Mouse (Mus musculus) stomach, postnatal 0 days (tissue): ENCODE data around the gene Calml4. TPM values are rescaled to one million over a fixed set of nuclear protein-coding genes. Genes with fewer than 3 reads are reported as not detected.

Experiments used
- ATAC-seq: fragments of 200-750 bp; cut with Nextera tagmentation; 2 replicates; pipeline ENCODE4 v1.8.0; 2017; ENCODE audit not compliant: low FRiP score, low TSS enrichment
- DNase-seq: peaks from one replicate; pipeline ENCODE4 v3.0.0-alpha.2; 2016; ENCODE audit warnings: low spot score
- H3K27ac ChIP-seq: fragments of 300-500 bp; sonication (generic); replicated peaks from 2 replicates; pipeline ENCODE4 v1.5.1; 2014; ENCODE audit warnings: mild to moderate bottlenecking, control low read depth
- H3K27me3 ChIP-seq: fragments of 300-500 bp; sonication (generic); 2 replicates; pipeline ENCODE4 v1.6.1; 2014; ENCODE audit warnings: low read length; ENCODE audit not compliant: control insufficient read depth, insufficient read depth
- H3K36me3 ChIP-seq: fragments of 300-500 bp; sonication (generic); 2 replicates; pipeline ENCODE4 v1.6.1; 2014; ENCODE audit warnings: low read length, mixed read lengths; ENCODE audit not compliant: control insufficient read depth, insufficient read depth
- H3K4me1 ChIP-seq: fragments of 300-500 bp; sonication (generic); replicated peaks from 2 replicates; pipeline ENCODE4 v1.6.1; 2014; ENCODE audit warnings: antibody characterized with exemption; ENCODE audit not compliant: control insufficient read depth, insufficient read depth
- H3K4me2 ChIP-seq: fragments of 300-500 bp; sonication (generic); replicated peaks from 2 replicates; pipeline ENCODE4 v1.6.1; 2014; ENCODE audit warnings: low read depth, mild to moderate bottlenecking, control low read depth, moderate library complexity
- H3K4me3 ChIP-seq: fragments of 300-500 bp; sonication (generic); 2 replicates; pipeline ENCODE4 v1.5.1; 2014; ENCODE audit warnings: low read depth, low read length, control low read depth
- H3K9ac ChIP-seq: fragments of 300-500 bp; sonication (generic); 2 replicates; pipeline ENCODE4 v1.6.1; 2014; ENCODE audit warnings: mild to moderate bottlenecking, low read length, control low read depth, mixed read lengths
- H3K9me3 ChIP-seq: fragments of 300-500 bp; sonication (generic); 2 replicates; pipeline ENCODE4 v1.6.1; 2016; ENCODE audit warnings: low read length; ENCODE audit not compliant: control insufficient read depth
- CTCF ChIP-seq: IDR thresholded peaks from 2 replicates; pipeline ENCODE4 v1.5.1; 2016; ENCODE audit warnings: antibody characterized with exemption, low read depth, mild to moderate bottlenecking, moderate library complexity
- EP300 ChIP-seq: optimal IDR thresholded peaks from 2 replicates; pipeline ENCODE3; 2016; ENCODE audit warnings: antibody characterized with exemption
- whole genome bisulfite sequencing: fragments of 180-500 bp; shearing (Covaris S2); extraction: QIAGEN DNeasy Blood & Tissue Kit; methylation state at CpG from one replicate; pipeline ENCODE4 v1.1.7; 2014; 5-methylcytosine and 5-hydroxymethylcytosine counted together
- polyA plus RNA-seq: library from polyadenylated mRNA; unstranded; fragments of >200 nt; fragmentation: Nextera tagmentation; extraction: Ambion mirVana; gene quantifications from 2 replicates; pipeline ENCODE4 v1.2.1, GENCODE M21; 2015

Calml4 gene
- polyA plus RNA-seq = 21.6 and 24.6 TPM in 2 replicates

- no peak for TF ChIP-seq EP300
- TF ChIP-seq CTCF = no peak; the same call in 1 of the 2 replicates
- Histone ChIP-seq H3K4me3 (peak within 1 kb of the TSS; percentile 29), H3K4me1 (peaks cover 16% of the 10 kb centered on the region), H3K36me3 (no peaks in the 10 kb centered on the region), H3K9me3 (no peaks in the 10 kb centered on the region), H3K27ac (peak within 1 kb of the TSS; percentile 85), H3K4me2 (peak within 1 kb of the TSS; percentile 52), H3K27me3 (no peaks in the 10 kb centered on the region), H3K9ac (peak within 1 kb of the TSS; percentile 43)
- ATAC-seq (peak; percentile 87), DNase-seq (peak; percentile 91)
- WGBS = 20% methylated on average over 20 of the region's 20 CpGs
These were observed at the start of gene Calml4 for GRCm38 (mm10) chr9:62857719-62858261. Gene Calml4, plus strand, starts transcription at chr9:62858080.

GRCm38 (mm10) chr9:62810095-62810494, 47.8 kb upstream of the Calml4 start:
- H3K9ac ChIP-seq = peak overlapping the region; percentile 89; the same call in 1 of the 2 replicates
- peak overlapping the region; percentile 86 for H3K4me2 ChIP-seq
- TF ChIP-seq EP300 (no peak), CTCF (no peak)
- H3K4me3 ChIP-seq = peak overlapping the region; percentile 99
- H3K9me3 ChIP-seq = no peaks in the 10 kb centered on the region
- H3K27ac ChIP-seq = no peak overlapping the region
- 9% methylated on average over 8 of the region's 8 CpGs for WGBS
- no peak for DNase-seq
- peaks cover 2% of the 10 kb centered on the region; the same call in 1 of the 2 replicates for H3K4me1 ChIP-seq
- H3K27me3 ChIP-seq = no peaks in the 10 kb centered on the region
- H3K36me3 ChIP-seq = no peaks in the 10 kb centered on the region
- no peak for ATAC-seq

GRCm38 (mm10) chr9:62810543-62811515, 47.1 kb upstream of the Calml4 start:
- under 1% methylated on average over 58 of the region's 58 CpGs for WGBS
- peak overlapping the region; percentile 95 for H3K27ac ChIP-seq
- no peak for TF ChIP-seq EP300
- TF ChIP-seq CTCF = peak; percentile 45
- no peaks in the 10 kb centered on the region for H3K9me3 ChIP-seq
- no peaks in the 10 kb centered on the region for H3K36me3 ChIP-seq
- DNase-seq = no peak
- peak overlapping the region; percentile 86 for H3K4me2 ChIP-seq
- H3K27me3 ChIP-seq = no peaks in the 10 kb centered on the region
- peak; percentile 65 for ATAC-seq
- peak overlapping the region; percentile 89 for H3K9ac ChIP-seq
- peaks cover 2% of the 10 kb centered on the region; the same call in 1 of the 2 replicates for H3K4me1 ChIP-seq
- H3K4me3 ChIP-seq = peak overlapping the region; percentile 99

GRCm38 (mm10) chr9:62811516-62812121, 46.3 kb upstream of the Calml4 start, which contains the start of gene Fem1b:
Gene Fem1b, minus strand, starts transcription at chr9:62811934.
- peak; percentile 91 for DNase-seq
- WGBS = under 1% methylated on average over 66 of the region's 68 CpGs
- Histone ChIP-seq H3K9ac (peak within 1 kb of the TSS; percentile 89), H3K27ac (peak within 1 kb of the TSS; percentile 95), H3K4me3 (peak within 1 kb of the TSS; percentile 99), H3K9me3 (no peaks in the 10 kb centered on the region), H3K4me2 (peak within 1 kb of the TSS; percentile 86), H3K36me3 (no peaks in the 10 kb centered on the region), H3K27me3 (no peaks in the 10 kb centered on the region), H3K4me1 (peaks cover 2% of the 10 kb centered on the region; the same call in 1 of the 2 replicates)
- TF ChIP-seq CTCF = no peak
- no peak for TF ChIP-seq EP300
- ATAC-seq = peak; percentile 93

- no peak for DNase-seq
These were observed 45.4 kb upstream of the Calml4 start for GRCm38 (mm10) chr9:62812216-62813049.

More at GRCm38 (mm10) chr9:62812216-62813049, 45.4 kb upstream of the Calml4 start:
- WGBS = 13% methylated on average over 14 of the region's 14 CpGs
- peak; percentile 24; the same call in 1 of the 2 replicates for ATAC-seq
- Histone ChIP-seq H3K4me3 (peak overlapping the region; percentile 99), H3K4me2 (peak overlapping the region; percentile 86), H3K27me3 (no peaks in the 10 kb centered on the region), H3K9me3 (no peaks in the 10 kb centered on the region), H3K9ac (peak overlapping the region; percentile 89), H3K27ac (peak overlapping the region; percentile 95), H3K36me3 (no peaks in the 10 kb centered on the region), H3K4me1 (peaks cover 2% of the 10 kb centered on the region; the same call in 1 of the 2 replicates)
- no peak for TF ChIP-seq CTCF
- no peak for TF ChIP-seq EP300
